Mouse (Mus musculus): ENCODE results near the gene Aif1. TPM values are rescaled to one million over a fixed set of nuclear protein-coding genes. Genes with fewer than 3 reads are reported as not detected.

The Aif1 gene
- polyA plus RNA-seq, 1 experiment, result 13.2 TPM

- TF ChIP-seq CTCF (IDR thresholded peaks at IDR 0.05; ENCODE audit: extremely low read depth, insufficient read depth, low read length), result no peak
- no peak for TF ChIP-seq POLR2A (IDR thresholded peaks at IDR 0.05; ENCODE audit: extremely low read depth, insufficient read depth, low read length)
- Histone ChIP-seq H3K4me3 (ENCODE audit: insufficient read depth, low read length) (no peak overlapping the region), H3K27ac (ENCODE audit: insufficient read depth, low read length) (no peak overlapping the region), H3K4me1 (ENCODE audit: control insufficient read depth, insufficient read depth, low read length) (no peaks in the 10 kb centered on the region)
These were observed 21.3 kb upstream of the Aif1 start for GRCm38 (mm10) chr17:35197126-35197525.

- H3K4me3 ChIP-seq (ENCODE audit: insufficient read depth, low read length), result no peak overlapping the region
- no peak for TF ChIP-seq POLR2A (IDR thresholded peaks at IDR 0.05; ENCODE audit: extremely low read depth, insufficient read depth, low read length)
- no peak for TF ChIP-seq CTCF (IDR thresholded peaks at IDR 0.05; ENCODE audit: extremely low read depth, insufficient read depth, low read length)
- no peaks in the 10 kb centered on the region for H3K4me1 ChIP-seq (ENCODE audit: control insufficient read depth, insufficient read depth, low read length)
- no peak overlapping the region for H3K27ac ChIP-seq (ENCODE audit: insufficient read depth, low read length)
These were observed 20.4 kb upstream of the Aif1 start for GRCm38 (mm10) chr17:35196321-35196641.

GRCm38 (mm10) chr17:35195631-35196320 lies 19.9 kb upstream of the Aif1 start:
- TF ChIP-seq CTCF (IDR thresholded peaks at IDR 0.05; ENCODE audit: extremely low read depth, insufficient read depth, low read length) (peak; percentile 56), POLR2A (IDR thresholded peaks at IDR 0.05; ENCODE audit: extremely low read depth, insufficient read depth, low read length) (no peak)
- no peaks in the 10 kb centered on the region for H3K4me1 ChIP-seq (ENCODE audit: control insufficient read depth, insufficient read depth, low read length)
- H3K27ac ChIP-seq (ENCODE audit: insufficient read depth, low read length), result no peak overlapping the region
- H3K4me3 ChIP-seq (ENCODE audit: insufficient read depth, low read length), result 0 out of 2 replicates have a peak overlapping the region, but pooled peaks have one; percentile 13

- H3K4me3 ChIP-seq (ENCODE audit: insufficient read depth, low read length), result no peak overlapping the region
- TF ChIP-seq POLR2A (IDR thresholded peaks at IDR 0.05; ENCODE audit: extremely low read depth, insufficient read depth, low read length), result no peak
- TF ChIP-seq CTCF (IDR thresholded peaks at IDR 0.05; ENCODE audit: extremely low read depth, insufficient read depth, low read length), result no peak
- H3K4me1 ChIP-seq (ENCODE audit: control insufficient read depth, insufficient read depth, low read length), result no peaks in the 10 kb centered on the region
- no peak overlapping the region for H3K27ac ChIP-seq (ENCODE audit: insufficient read depth, low read length)
These were observed 19.2 kb upstream of the Aif1 start for GRCm38 (mm10) chr17:35194844-35195630.

- Histone ChIP-seq H3K4me1 (ENCODE audit: control insufficient read depth, insufficient read depth, low read length) (no peaks in the 10 kb centered on the region), H3K27ac (ENCODE audit: insufficient read depth, low read length) (no peak within 1 kb of the TSS), H3K4me3 (ENCODE audit: insufficient read depth, low read length) (no peak within 1 kb of the TSS)
- no peak for TF ChIP-seq CTCF (IDR thresholded peaks at IDR 0.05; ENCODE audit: extremely low read depth, insufficient read depth, low read length)
- no peak for TF ChIP-seq POLR2A (IDR thresholded peaks at IDR 0.05; ENCODE audit: extremely low read depth, insufficient read depth, low read length)
These were observed 18.3 kb upstream of the Aif1 start, which contains the start of gene Ltb for GRCm38 (mm10) chr17:35193881-35194843. TSS of gene Ltb (plus strand) at chr17:35194439.

GRCm38 (mm10) chr17:35192924-35193323 lies 17.1 kb upstream of the Aif1 start:
- no peak for TF ChIP-seq CTCF (IDR thresholded peaks at IDR 0.05; ENCODE audit: extremely low read depth, insufficient read depth, low read length)
- TF ChIP-seq POLR2A (IDR thresholded peaks at IDR 0.05; ENCODE audit: extremely low read depth, insufficient read depth, low read length), result no peak
- Histone ChIP-seq H3K4me3 (ENCODE audit: insufficient read depth, low read length) (no peak overlapping the region), H3K4me1 (ENCODE audit: control insufficient read depth, insufficient read depth, low read length) (no peaks in the 10 kb centered on the region), H3K27ac (ENCODE audit: insufficient read depth, low read length) (no peak overlapping the region)

GRCm38 (mm10) chr17:35191723-35192122 lies 15.9 kb upstream of the Aif1 start:
- TF ChIP-seq CTCF (IDR thresholded peaks at IDR 0.05; ENCODE audit: extremely low read depth, insufficient read depth, low read length), result no peak
- no peak for TF ChIP-seq POLR2A (IDR thresholded peaks at IDR 0.05; ENCODE audit: extremely low read depth, insufficient read depth, low read length)

GRCm38 (mm10) chr17:35190096-35190495 lies 14.2 kb upstream of the Aif1 start:
- TF ChIP-seq POLR2A (IDR thresholded peaks at IDR 0.05; ENCODE audit: extremely low read depth, insufficient read depth, low read length) (no peak), CTCF (IDR thresholded peaks at IDR 0.05; ENCODE audit: extremely low read depth, insufficient read depth, low read length) (no peak)
- H3K4me3 ChIP-seq (ENCODE audit: insufficient read depth, low read length), result no peak overlapping the region
- no peaks in the 10 kb centered on the region for H3K4me1 ChIP-seq (ENCODE audit: control insufficient read depth, insufficient read depth, low read length)
- 0 out of 2 replicates have a peak overlapping the region, but pooled peaks have one; percentile 13 for H3K27ac ChIP-seq (ENCODE audit: insufficient read depth, low read length)

More at GRCm38 (mm10) chr17:35191723-35192122, 15.9 kb upstream of the Aif1 start:
- Histone ChIP-seq H3K4me3 (ENCODE audit: insufficient read depth, low read length) (no peak overlapping the region), H3K27ac (ENCODE audit: insufficient read depth, low read length) (no peak overlapping the region), H3K4me1 (ENCODE audit: control insufficient read depth, insufficient read depth, low read length) (no peaks in the 10 kb centered on the region)

- H3K4me1 ChIP-seq (ENCODE audit: control insufficient read depth, insufficient read depth, low read length), result no peaks in the 10 kb centered on the region
- H3K4me3 ChIP-seq (ENCODE audit: insufficient read depth, low read length), result no peak overlapping the region
- H3K27ac ChIP-seq (ENCODE audit: insufficient read depth, low read length), result no peak overlapping the region
- TF ChIP-seq POLR2A (IDR thresholded peaks at IDR 0.05; ENCODE audit: extremely low read depth, insufficient read depth, low read length) (no peak), CTCF (IDR thresholded peaks at IDR 0.05; ENCODE audit: extremely low read depth, insufficient read depth, low read length) (no peak)
These were observed 13.3 kb upstream of the Aif1 start for GRCm38 (mm10) chr17:35189186-35189585.
